Mouse (Mus musculus) heart, postnatal 36 days (tissue): ENCODE results near the gene Gm6034. TPM values are rescaled to one million over a fixed set of nuclear protein-coding genes. Genes with fewer than 3 reads are reported as not detected.
"Not testable (repeated sequence)": the region's sequence is repeated elsewhere in the genome, so short reads cannot be mapped to it uniquely, and the experiment has no call there.

ENCODE experiments used
- DNase-seq, 2 experiments: peaks; one replicate each; pipeline ENCODE4 v3.0.0; 2021 to 2022
- intact Hi-C: fragments of 180-260 bp; cut with DNase I; formaldehyde crosslinking; loops from one replicate; pipeline ENCODE4 v1.15.1; 2025
- total RNA-seq, 2 experiments: library from RNA; stranded (reverse); gene quantifications; 2 replicates each; pipeline ENCODE4 v1.2.3; 2021

The Gm6034 gene
- total RNA-seq, 2 experiments from 2014 or later: not detected

GRCm38 (mm10) chr17:36021309-36021708 is 21.5 kb upstream of the Gm6034 start:
- intact Hi-C loops: no loop called here
- DNase-seq: no peak

DNA sequence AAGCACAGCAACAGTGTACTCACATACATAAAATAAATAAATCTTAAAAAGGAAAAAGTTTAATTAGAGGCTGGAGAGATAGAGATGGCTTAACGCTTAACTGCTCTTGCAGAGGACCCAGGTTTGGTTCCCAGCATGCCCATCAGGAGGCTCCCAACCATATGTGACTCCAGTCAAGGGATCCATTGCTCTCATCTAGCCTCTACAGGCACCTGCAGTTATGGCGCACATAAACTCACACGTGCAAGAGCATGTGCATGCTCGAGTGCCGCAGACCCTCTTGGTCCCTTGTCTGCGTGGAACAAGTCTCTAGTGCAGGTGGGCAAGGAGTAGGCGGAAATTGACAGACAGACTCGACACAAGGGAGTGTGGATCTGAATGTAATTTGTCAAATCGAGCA is 20.7 kb upstream of the Gm6034 start:
- no peak for DNase-seq
- intact Hi-C loops: no loop called here

DNA sequence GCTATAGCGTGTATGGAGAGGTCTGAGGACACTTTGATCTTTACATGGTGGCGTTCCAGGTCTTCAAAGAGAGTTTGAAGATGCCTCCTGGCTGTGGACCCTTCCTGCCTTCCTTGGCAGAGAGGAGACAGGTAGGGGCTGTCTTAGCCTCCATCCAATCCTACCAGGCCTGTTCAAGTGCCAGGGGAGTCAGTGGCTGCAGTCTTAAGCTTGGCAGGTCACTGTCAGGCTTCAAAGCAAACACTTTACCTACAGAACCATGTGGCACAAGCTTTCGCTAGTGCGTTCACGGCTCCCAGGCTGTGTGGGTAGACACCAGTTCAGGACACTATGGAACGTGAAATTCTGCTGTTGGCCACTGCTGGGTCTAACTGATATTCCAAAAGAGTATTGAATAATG is 19.8 kb upstream of the Gm6034 start:
- no peak for DNase-seq
- intact Hi-C loops: no loop called here

DNA sequence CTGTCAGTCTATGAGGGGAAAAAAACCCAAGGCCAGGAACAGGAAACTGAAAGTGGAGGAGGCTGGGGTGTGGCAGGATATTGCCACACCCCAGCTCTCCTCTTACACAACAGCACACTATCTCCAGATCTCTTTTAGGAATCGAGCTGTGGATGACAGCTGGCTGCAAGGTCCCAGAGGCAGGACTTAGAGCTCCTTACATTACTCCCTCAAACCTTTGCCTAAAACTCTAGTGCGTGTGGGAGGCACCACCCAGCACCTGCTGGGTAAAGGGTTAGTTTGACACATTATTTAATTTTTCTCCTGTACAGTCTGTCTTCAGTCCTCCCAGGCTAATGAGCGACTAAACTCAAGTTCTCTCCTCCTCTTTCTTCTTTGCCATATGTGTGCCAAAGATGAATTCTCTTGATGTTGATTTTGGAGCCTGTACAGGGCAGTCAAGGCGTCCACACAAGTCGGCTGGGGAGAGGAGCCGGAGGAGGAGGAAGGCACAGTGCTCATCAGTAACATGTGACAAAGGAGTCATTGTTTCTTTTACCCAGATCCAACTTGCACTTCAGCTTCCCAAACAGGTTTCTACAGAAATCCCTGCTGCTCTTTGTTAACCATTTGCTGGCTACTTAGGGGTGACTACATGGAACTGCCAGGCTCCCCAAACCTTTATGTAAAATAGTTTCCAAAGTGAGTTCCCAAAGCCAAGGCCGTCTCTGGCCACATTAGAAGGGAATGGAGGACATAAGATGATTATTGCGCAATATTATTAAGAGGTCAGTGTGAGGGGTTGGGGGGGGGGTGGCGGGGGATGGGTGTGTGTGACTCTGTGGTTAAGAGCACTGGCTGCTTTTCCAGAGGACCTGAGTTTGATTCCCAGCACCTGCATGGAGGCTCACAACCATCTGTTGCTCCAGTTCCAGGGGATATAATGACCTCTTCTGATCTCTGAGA is 18.8 kb upstream of the Gm6034 start:
- peak; percentile 39 to 54 for DNase-seq
- intact Hi-C loops: no loop called here

DNA sequence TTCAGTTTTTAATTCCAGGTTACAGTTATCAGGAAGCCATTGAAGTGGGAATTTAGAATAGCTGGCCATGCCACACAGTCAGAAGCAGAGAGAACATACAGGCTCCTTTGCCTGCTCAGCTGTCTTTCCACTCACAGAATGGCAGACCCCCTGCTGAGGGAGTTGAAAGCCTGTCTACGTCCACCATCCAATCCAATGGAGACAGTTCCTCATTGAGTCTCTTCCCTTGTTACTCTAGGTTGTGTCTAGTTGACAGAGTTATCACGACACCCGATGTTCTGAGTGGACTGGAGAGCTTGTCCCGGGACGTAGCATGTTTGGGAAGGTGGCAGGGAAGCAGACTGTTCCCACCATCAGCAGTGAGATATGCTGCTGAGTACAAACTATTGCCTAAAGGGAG is 17.6 kb upstream of the Gm6034 start:
- intact Hi-C loops: no loop called here
- DNase-seq: no peak

- intact Hi-C loops: no loop called here
These were observed 16.9 kb upstream of the Gm6034 start for GRCm38 (mm10) chr17:36025901-36026300.

DNA sequence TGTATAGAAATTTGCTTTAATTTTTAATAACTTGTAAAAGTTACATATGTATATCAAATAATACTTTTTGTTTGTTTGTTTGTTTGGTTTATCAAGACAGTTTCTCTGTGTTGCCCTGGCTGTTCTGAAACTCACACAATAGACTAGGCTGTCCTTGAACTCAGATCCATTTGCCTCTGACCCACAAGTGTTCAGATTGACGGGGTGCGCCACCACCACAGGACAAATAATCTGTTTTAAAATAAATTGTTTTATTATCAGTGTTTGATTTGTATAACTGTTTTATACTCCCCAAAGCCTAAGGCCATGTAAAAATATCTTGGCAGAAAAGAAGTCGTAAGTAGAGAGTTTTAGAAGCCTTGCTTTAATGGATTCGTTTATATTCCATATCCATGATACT is 15.1 kb upstream of the Gm6034 start:
- intact Hi-C loops: no loop called here
- DNase-seq: no peak

More at GRCm38 (mm10) chr17:36025901-36026300, 16.9 kb upstream of the Gm6034 start:
- DNase-seq: no peak

DNA sequence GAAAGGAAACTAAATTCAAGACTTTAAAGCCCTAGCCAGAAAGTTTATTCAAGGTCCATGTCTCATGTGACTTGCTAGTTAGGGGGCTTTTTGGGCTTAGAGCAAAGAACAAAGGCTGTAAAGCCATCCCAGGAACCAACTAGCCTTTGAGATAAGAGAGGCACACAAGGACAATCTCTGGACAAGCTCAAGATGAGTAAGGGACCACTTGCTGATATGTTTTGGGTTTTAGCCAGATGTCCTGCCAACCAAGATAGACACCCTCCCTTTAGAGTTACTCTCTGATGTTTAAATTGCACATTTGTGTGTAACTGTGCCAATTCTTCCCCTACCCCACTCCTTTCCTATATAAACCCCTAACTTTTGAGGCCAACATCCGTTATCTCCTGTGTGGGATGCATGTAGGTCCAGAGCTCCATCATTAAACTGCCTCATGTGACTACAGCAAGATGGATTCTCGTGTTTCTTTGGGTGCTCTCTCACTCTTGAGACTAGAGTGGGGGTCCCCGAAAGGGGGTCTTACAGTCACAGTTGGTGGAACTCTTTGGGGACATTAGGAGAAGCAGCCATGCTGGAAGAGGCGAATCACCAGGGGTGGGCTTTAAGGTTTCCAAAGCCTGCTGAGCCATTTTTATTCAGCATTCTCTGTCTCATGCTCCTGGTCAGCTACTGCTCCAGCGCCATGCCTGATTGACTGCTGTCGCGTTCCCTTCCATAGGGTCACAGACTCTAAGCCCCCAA is 13.7 kb upstream of the Gm6034 start:
- intact Hi-C loops: no loop called here

DNA sequence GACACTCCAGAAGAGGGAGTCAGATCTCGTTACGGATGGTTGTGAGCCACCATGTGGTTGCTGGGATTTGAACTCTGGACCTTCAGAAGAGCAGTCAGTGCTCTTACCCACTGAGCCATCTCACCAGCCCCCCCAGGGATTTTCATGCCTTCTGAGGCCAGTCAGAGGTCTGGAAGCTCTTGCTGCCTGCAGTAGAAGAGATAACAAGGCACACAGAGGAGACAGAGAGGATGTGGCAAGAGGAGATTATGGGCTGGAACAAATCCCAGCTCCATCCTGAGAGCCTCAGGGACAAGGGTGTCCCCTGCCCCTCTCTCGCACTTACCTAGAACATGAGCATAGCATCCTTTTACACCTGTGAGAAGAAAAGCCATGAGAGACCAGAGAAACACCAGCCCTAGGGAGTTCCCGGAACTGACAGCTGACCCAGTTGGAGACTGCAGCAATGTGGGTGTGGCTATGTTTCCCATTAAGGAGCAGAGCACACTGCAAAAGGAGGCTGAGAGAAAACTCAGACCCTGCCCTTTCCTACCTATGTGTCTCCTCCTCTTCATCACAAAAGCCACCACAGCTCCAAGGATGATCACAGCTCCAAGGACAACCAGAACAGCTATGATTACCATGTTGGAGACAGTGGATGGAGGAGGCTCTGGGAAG is 12.6 kb upstream of the Gm6034 start:
- intact Hi-C loops: loop anchor here (10.0 kb wide), 1 partner anchor 95 kb away; no protein-coding TSS in a partner anchor
- peak in 1 of 2 experiments; percentile 21 for DNase-seq

More for the DNA sequence above, 13.7 kb upstream of the Gm6034 start:
- DNase-seq: no peak

DNA sequence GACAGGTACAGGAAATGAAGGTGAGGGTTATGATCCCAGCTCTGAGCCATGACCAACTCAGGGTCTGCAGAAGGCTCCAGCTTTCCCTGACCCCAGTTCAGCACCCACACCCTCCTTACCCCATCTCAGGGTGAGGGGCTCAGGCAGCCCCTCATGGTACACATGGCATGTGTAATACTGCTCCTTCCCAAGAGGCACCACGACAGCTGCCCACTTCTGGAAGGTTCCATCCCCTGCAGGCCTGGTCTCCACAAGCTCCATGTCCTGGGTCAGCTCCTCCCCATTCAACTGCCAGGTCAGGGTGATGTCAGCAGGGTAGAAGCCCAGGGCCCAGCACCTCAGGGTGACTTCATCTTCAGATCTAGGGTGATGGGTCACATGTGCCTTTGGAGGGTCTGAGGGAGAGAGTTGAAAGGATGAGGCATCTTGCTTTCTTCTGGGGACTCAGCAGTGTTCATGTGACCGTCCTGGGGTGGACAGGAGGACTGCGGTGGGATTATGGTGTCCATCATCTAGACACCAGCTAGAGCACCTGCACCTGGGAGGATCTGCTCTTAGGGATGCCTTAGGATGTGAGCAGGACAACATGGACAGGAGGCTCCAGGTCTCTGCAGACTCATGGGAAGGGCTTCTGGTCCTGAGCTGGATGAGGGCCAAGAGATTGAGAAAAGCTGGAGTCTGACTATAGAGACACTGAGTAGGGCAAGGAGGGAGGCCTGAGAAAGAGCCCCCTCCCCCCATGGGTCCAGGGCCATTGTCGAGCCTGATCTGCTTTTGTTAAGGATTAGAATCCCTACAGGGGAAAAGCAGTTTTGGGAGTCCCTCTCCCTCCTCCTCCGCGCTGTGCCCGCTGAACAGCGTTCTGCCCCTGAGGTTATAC is 11.8 kb upstream of the Gm6034 start:
- intact Hi-C loops: loop anchor here (10.0 kb wide), 1 partner anchor 96 kb away; no protein-coding TSS in a partner anchor
- peak in 1 of 2 experiments; percentile 24 for DNase-seq

DNA sequence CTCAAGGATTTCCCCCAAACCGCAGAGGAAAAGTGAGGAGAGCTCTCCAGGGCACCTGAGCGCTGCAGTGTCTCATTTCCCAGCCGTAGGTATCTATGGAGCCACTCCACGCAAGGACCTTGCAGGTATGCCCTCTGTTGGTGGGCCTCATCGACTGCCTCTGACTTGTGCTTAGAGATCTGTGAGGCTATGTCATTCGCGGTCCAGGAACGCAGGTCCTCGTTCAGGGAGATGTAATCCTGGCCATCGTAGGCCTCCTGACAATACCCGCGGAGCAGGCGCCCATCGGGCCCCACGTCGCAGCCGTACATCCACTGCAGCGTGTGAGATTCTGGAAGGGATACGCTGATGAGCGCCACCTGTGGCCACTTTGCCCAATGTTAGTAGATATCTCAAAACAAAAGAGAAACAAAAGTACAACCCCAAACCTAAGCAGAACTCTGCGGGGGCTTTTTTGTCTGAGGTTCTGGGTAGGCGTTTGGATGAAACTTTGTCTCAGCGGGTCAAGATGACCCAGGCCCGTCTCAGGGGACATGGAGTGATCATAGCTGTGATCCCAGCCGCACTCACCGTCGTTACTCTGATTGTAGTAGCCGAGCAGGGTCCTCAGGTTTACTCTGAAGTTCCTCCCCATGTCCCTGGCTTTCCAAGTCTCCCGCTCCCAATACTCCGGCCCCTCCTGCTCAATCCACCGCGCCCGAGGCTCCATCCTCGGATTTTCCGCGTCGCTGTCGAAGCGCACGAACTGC is 11.0 kb upstream of the Gm6034 start:
- peak; percentile 52 to 69 for DNase-seq
- intact Hi-C loops: loop anchor here (1.0 to 10.0 kb wide), 2 partner anchors 11 to 97 kb away; partner anchors contain the start of gene H2-T24

DNA sequence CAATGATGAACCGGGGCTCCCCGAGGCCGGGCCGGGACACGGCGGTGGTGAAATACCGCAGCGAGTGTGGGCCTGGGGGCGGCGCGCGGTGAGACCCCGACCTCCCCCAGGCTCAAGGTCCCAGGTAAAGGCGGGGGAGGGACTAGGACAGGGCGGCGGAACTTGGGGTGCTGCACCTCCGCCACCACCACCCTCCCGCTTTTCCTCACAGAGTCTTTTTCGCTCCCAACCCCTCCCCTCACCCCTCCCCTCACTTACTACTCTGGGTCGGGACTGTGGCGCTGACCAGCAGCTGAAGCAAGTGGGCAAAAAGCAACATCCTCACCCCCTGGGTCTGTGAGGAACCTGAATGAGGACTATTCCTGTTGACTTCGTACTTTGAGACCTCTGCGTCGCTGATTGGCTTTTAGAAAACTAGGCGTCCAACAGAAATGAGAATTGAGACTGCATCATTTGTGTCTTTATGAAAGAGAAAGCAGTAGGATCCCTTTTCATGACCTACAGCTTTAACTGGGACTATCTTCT is 10.3 kb upstream of the Gm6034 start, which contains the start of gene H2-T23:
H2-T23 (minus strand) TSS at position 505 of the 525 bp plus-strand sequence.
- intact Hi-C loops: loop anchor here (1.0 to 10.0 kb wide), 2 partner anchors 12 to 98 kb away; partner anchors contain the start of gene H2-T24
- DNase-seq: peak; percentile 65 to 66

DNA sequence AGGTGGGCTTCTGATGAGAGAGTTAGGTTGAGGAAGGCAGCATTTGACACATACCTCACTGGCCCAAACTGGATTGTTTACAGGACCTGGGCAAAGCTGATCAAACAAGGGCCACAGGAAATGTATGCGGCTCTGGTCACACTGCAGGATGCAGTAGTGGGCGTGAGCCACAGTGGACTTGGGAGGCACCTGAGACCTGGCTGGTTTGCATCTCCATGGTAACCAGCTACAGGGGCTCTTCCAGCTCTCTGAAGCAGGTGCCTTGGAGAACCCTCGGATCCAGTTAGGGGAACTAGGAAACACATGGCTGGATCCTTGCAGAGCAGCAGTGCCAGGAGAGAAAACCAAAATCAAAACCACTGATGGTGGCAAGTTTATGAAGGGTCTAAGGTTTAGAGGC is 8.2 kb upstream of the Gm6034 start:
- intact Hi-C loops: loop anchor here (10.0 kb wide), 1 partner anchor 100 kb away; no protein-coding TSS in a partner anchor
- DNase-seq: not testable (repeated sequence)

DNA sequence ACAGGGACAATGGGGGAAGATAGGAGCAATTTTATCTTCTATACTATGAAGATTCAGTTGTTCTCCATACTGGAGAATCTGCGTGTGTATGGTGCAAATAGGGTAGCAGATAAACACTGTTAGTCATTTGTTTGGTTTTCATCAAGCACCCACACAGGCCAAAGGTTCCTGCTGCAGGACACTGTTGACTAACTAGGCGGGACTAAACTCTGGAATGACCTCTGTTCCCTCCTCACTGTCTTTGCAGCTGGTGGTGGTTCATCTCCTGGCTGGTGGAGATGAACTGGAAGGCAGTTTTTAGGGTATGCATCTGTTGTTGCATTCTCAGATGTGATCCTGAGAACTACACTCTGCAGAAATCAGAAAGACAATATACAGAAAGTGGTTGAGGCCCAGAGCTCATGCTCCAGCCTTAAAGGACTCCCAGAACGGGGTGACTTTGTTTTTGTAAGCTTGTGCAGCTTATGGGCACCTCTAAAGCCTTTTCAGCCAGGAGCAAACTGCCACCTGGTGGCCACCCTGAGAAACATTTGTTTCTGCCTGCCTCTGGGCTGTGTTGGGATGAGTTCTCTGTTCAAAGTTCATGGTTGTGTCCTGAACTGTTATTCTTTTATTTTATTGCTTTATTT is 7.6 kb upstream of the Gm6034 start:
- intact Hi-C loops: loop anchor here (1.0 to 10.0 kb wide), 2 partner anchors 38 to 100 kb away; no protein-coding TSS in a partner anchor

GRCm38 (mm10) chr17:36036126-36036525 is 6.6 kb upstream of the Gm6034 start:
- intact Hi-C loops: loop anchor here (10.0 kb wide), 1 partner anchor 101 kb away; no protein-coding TSS in a partner anchor
- not testable (repeated sequence) for DNase-seq

More for the DNA sequence above, 7.6 kb upstream of the Gm6034 start:
- peak; percentile 65 to 68 for DNase-seq

DNA sequence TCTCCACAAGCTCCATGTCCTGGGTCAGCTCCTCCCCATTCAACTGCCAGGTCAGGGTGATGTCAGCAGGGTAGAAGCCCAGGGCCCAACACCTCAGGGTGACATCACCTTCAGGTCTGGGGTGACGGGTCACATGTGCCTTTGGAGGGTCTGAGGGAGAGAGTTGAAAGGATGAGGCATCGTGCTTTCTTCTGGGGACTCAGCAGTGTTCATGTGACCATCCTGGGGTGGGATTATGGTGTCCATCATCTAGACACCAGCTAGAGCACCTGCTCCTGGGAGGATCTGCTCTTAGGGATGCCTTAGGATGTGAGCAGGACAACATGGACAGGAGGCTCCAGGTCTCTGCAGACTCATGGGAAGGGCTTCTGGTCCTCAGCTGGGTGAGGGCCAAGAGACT is 2.2 kb upstream of the Gm6034 start:
- DNase-seq, intact Hi-C loops: not testable (repeated sequence)

DNA sequence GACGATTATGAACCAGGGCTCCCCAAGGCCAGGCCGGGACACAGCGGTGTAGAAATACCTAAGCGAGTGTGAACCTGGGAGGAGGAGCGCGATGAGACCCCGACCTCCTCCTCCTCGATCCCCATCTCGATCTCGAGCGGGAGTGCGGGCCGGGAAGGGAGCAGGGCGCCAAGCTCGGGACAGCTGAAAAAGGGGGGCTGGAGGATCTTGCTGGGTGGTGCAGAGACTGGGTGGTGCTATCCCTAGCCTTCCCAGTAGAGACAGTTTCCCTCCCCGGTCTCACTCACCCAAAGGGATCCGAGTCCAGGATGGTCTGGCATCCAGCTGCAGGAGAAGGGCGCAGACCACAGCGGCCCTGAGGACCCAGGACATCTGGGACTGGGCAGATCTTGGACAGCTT is 706 bp upstream of the Gm6034 start:
- DNase-seq, intact Hi-C loops: not testable (repeated sequence)

- intact Hi-C loops: no loop called here
These were observed 525 bp downstream of the Gm6034 start for GRCm38 (mm10) chr17:36043286-36043685.

More at GRCm38 (mm10) chr17:36043286-36043685, 525 bp downstream of the Gm6034 start:
- no peak for DNase-seq
